In the genomic region with DNA sequence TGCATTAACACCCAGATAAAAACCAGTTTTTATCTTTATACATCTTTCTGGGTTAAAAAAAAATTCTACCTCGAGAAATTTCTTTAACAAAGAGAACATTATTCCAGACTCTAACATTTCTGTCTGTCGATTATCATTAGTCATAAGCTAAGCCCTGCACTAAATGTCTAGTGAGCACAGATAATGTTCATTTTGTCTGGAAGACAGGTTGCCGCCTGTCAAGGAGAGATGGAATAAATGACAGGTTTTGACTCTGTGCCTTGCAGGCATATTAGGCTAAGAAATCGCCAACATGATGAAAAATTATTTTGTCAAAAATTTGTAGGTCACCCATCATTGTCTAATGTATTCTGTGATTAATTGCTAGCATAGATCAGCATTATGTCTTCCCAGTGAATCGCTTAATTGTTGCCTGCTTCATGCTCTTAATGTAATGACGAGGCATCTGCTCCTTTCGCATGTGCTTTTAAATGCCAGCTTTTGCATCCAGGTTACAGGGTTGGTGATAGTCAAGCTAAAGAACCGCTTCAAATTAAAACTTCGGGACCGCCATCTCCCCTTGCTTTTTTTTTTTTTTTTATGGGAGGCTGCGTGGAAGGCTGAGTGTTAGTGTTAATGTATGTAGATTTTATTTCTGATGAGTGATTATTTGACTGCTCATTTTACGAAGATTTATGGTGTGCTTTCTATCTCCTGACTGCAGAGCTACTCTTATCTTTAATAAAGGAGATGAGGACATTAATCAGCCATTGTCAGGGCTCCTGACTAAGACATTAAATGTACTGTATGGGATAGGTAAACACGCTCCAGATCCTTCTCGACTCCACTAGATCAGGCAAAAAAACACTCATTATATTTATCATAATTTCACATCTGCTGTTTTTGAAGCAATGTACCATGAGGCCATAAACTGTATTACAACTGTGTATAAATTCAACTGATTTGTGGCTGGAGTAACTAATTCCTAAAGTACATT, we compare ENCODE assay signal across 14 mouse cellular contexts.
DNase-seq lines count a peak whose midpoint lies in the region; ATAC-seq lines count a peak whose summit lies in the region.
"Had no signal": no experiment of that assay in that cellular context is flagged by ENCODE, and none has a peak within 500 bp of the region (broad histone marks: within the 10 kb centered on the region; RNA-seq: fewer than 3 reads in every experiment).

No protein-coding gene starts in this region.

- ATAC-seq in hindbrain, embryonic 11.5 days (ENCODE audit: low FRiP score) = peak; percentile 56
- ATAC-seq in forebrain, embryonic 15.5 days (replicated peaks) = peak; percentile 88
- peak; percentile 79 for ATAC-seq in neural tube, embryonic 14.5 days (ENCODE audit: low read depth)
- no peak for ATAC-seq in megakaryocyte progenitor cell, adult 5-6 weeks (replicated peaks; ENCODE audit: poor library complexity)

- H3K27ac ChIP-seq in hindbrain, embryonic 11.5 days (ENCODE audit: low read depth, low read length) = no peak overlapping the region
- no peak overlapping the region for H3K27ac ChIP-seq in hindbrain, embryonic 10.5 days
- H3K27ac ChIP-seq in forebrain, embryonic 15.5 days (replicated peaks) = peak overlapping the region; percentile 43
- no peak overlapping the region; the same call in 1 of the 2 replicates for H3K27ac ChIP-seq in neural tube, embryonic 14.5 days (ENCODE audit: low read depth, low read length)
- H3K27ac ChIP-seq: kidney, embryonic 15.5 days; lung, embryonic 15.5 days had no signal

- no peak overlapping the region for H3K4me2 ChIP-seq in hindbrain, embryonic 11.5 days (replicated peaks; ENCODE audit: low read depth, low read length)
- H3K4me2 ChIP-seq in forebrain, embryonic 15.5 days (replicated peaks) = no peak overlapping the region
- peak overlapping the region; percentile 21; the same call in 1 of the 2 replicates for H3K4me2 ChIP-seq in neural tube, embryonic 14.5 days (ENCODE audit: low read depth, low read length)
- H3K4me2 ChIP-seq: kidney, embryonic 15.5 days; lung, embryonic 15.5 days had no signal

- peak; percentile 15 for DNase-seq in hindbrain, embryonic 11.5 days (ENCODE audit: low spot score)
- DNase-seq in hindbrain, embryonic 10.5 days (ENCODE audit: low spot score) = no peak
- peak; percentile 31 for DNase-seq in mesoderm, embryonic 11.5 days (ENCODE audit: low read depth, low spot score)
- no peak for DNase-seq in yolk sac, embryonic 10.5 days (ENCODE audit: low spot score)
- DNase-seq in gastrocnemius, postnatal 4 days (ENCODE audit: low spot score in 2 of 2) = no peak
- DNase-seq: cerebellum, adult 18-20 months; right cerebral cortex, adult 18-20 months; thymus, postnatal 25 days had no signal

- no peak overlapping the region for H3K9ac ChIP-seq in hindbrain, embryonic 11.5 days (ENCODE audit: low read depth, low read length)
- H3K9ac ChIP-seq in forebrain, embryonic 15.5 days (replicated peaks) = no peak overlapping the region
- no peak overlapping the region for H3K9ac ChIP-seq in neural tube, embryonic 14.5 days (replicated peaks; ENCODE audit: low read depth, low read length)
- H3K9ac ChIP-seq: kidney, embryonic 15.5 days; lung, embryonic 15.5 days had no signal

- no peaks in the 10 kb centered on the region for H3K9me3 ChIP-seq in hindbrain, embryonic 11.5 days (ENCODE audit: control insufficient read depth, low read length)
- no peaks in the 10 kb centered on the region for H3K9me3 ChIP-seq in hindbrain, embryonic 10.5 days
- no peaks in the 10 kb centered on the region for H3K9me3 ChIP-seq in forebrain, embryonic 15.5 days
- no peaks in the 10 kb centered on the region for H3K9me3 ChIP-seq in neural tube, embryonic 14.5 days (ENCODE audit: control insufficient read depth, low read length)
- H3K9me3 ChIP-seq: kidney, embryonic 15.5 days; lung, embryonic 15.5 days had no signal

- H3K4me1 ChIP-seq in hindbrain, embryonic 11.5 days (replicated peaks; ENCODE audit: control insufficient read depth, insufficient read depth, low read length) = no peaks in the 10 kb centered on the region
- no peaks in the 10 kb centered on the region for H3K4me1 ChIP-seq in hindbrain, embryonic 10.5 days (replicated peaks)
- peaks cover 15% of the 10 kb centered on the region for H3K4me1 ChIP-seq in forebrain, embryonic 15.5 days
- H3K4me1 ChIP-seq in neural tube, embryonic 14.5 days (ENCODE audit: control insufficient read depth, insufficient read depth, low read length) = no peaks in the 10 kb centered on the region
- H3K4me1 ChIP-seq: kidney, embryonic 15.5 days; lung, embryonic 15.5 days had no signal

- no peak overlapping the region for H3K4me3 ChIP-seq in hindbrain, embryonic 11.5 days (ENCODE audit: low read depth, low read length)
- no peak overlapping the region for H3K4me3 ChIP-seq in hindbrain, embryonic 10.5 days
- no peak overlapping the region for H3K4me3 ChIP-seq in forebrain, embryonic 15.5 days
- H3K4me3 ChIP-seq in neural tube, embryonic 14.5 days (ENCODE audit: low read depth, low read length) = no peak overlapping the region
- H3K4me3 ChIP-seq: kidney, embryonic 15.5 days; lung, embryonic 15.5 days had no signal

- 68% methylated on average over 14 of the region's 14 CpGs for WGBS in hindbrain, embryonic 11.5 days
- WGBS in hindbrain, embryonic 10.5 days = 82% methylated on average over 14 of the region's 14 CpGs
- WGBS in forebrain, embryonic 15.5 days = 45% methylated on average over 14 of the region's 14 CpGs
- WGBS in neural tube, embryonic 14.5 days = 34% methylated on average over 14 of the region's 14 CpGs

- H3K27me3 ChIP-seq in hindbrain, embryonic 11.5 days (ENCODE audit: control insufficient read depth, insufficient read depth, low read length) = no peaks in the 10 kb centered on the region
- no peaks in the 10 kb centered on the region for H3K27me3 ChIP-seq in hindbrain, embryonic 10.5 days (ENCODE audit: insufficient read depth, poor library complexity, severe bottlenecking)
- no peaks in the 10 kb centered on the region for H3K27me3 ChIP-seq in forebrain, embryonic 15.5 days
- no peaks in the 10 kb centered on the region for H3K27me3 ChIP-seq in neural tube, embryonic 14.5 days (ENCODE audit: control insufficient read depth, insufficient read depth, low read length)
- H3K27me3 ChIP-seq: CH12.LX; kidney, embryonic 15.5 days; lung, embryonic 15.5 days had no signal

- no peaks in the 10 kb centered on the region for H3K36me3 ChIP-seq in hindbrain, embryonic 11.5 days (ENCODE audit: control insufficient read depth, insufficient read depth, low read length)
- no peaks in the 10 kb centered on the region for H3K36me3 ChIP-seq in hindbrain, embryonic 10.5 days
- H3K36me3 ChIP-seq in forebrain, embryonic 15.5 days = no peaks in the 10 kb centered on the region
- H3K36me3 ChIP-seq in neural tube, embryonic 14.5 days (ENCODE audit: control insufficient read depth, insufficient read depth, low read length) = no peaks in the 10 kb centered on the region
- H3K36me3 ChIP-seq: kidney, embryonic 15.5 days; lung, embryonic 15.5 days had no signal

Comparison
In these comparisons a context has a peak if more than half of its experiments do, and no peak if none do; other contexts are left out.
1. DNase-seq: peak in hindbrain, embryonic 11.5 days (single experiment) and mesoderm, embryonic 11.5 days (single experiment); none in hindbrain, embryonic 10.5 days (single experiment), yolk sac, embryonic 10.5 days (single experiment) and gastrocnemius, postnatal 4 days (0 of 2).